Mouse (Mus musculus): ENCODE results near the gene Olfr266. TPM values are rescaled to one million over a fixed set of nuclear protein-coding genes. Genes with fewer than 3 reads are reported as not detected.

The Olfr266 gene
- polyA plus RNA-seq, 1 experiment from 2014 or later = not detected

Other genes starting within 250 kb of the Olfr266 start
- gene Lrif1, start 141.3 kb downstream of the Olfr266 start, polyA plus RNA-seq (2015; fragmentation: Nextera tagmentation; extraction: Ambion mirVana) = 15.3 and 16.9 TPM in 2 replicates
- 7.2 and 9.1 TPM in 2 replicates for gene Cd53, start 36.1 kb downstream of the Olfr266 start, polyA plus RNA-seq (2015; fragmentation: Nextera tagmentation; extraction: Ambion mirVana)
- gene Kcna3, start 209.9 kb upstream of the Olfr266 start, polyA plus RNA-seq (2015; fragmentation: Nextera tagmentation; extraction: Ambion mirVana) = 3.0 and 3.5 TPM in 2 replicates